Mouse (Mus musculus): ENCODE data around the gene Cabp5.
"Not testable (repeated sequence)": the region's sequence is repeated elsewhere in the genome, so short reads cannot be mapped to it uniquely, and the experiment has no call there.

Cabp5 gene

GRCm38 (mm10) chr7:13397832-13398231 lies at the start of gene Cabp5:
Gene Cabp5, plus strand, starts transcription at chr7:13398132.
- DNase-seq (ENCODE audit: low spot score in 2 of 2), result no peak

- no peak for DNase-seq (ENCODE audit: low spot score in 2 of 2)
Measured at GRCm38 (mm10) chr7:13355943-13356342, 42.0 kb upstream of the Cabp5 start.

- no peak for DNase-seq (ENCODE audit: low spot score in 2 of 2)
Measured at GRCm38 (mm10) chr7:13380588-13380987, 17.3 kb upstream of the Cabp5 start.

GRCm38 (mm10) chr7:13450541-13450940 lies 52.6 kb downstream of the Cabp5 start, which contains the start of gene Bsph1:
Gene Bsph1, plus strand, starts transcription at chr7:13450841.
- not testable (repeated sequence) for DNase-seq (ENCODE audit: low spot score in 2 of 2)

Measured in spleen, postnatal 14 days (tissue).